Mouse (Mus musculus): ENCODE data around the gene Rln3. TPM values are rescaled to one million over a fixed set of nuclear protein-coding genes. Genes with fewer than 3 reads are reported as not detected.

The Rln3 gene
- total RNA-seq, 2 experiments from 2014 or later: not detected

DNA sequence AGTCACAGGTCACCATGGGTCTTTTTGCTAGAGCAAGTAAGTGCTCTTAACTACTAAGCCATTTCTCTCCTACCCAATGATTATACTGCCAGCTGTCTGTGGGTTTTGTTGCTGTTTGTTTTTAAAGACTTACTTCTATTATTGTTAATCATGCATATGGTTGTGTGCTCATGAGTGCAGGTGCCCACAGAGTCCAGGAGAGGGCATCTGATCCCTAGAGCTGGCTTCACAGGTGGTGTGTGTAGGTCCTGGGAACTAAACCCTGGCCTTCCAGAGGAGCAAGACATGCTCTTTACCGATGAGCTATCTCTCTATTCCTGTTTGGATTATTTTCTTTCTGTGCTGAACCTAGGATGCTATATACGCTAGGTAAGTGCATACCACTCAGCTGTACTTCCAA is 14.4 kb upstream of the Rln3 start:
- Histone ChIP-seq H3K27ac (no peak overlapping the region), H3K4me3 (no peak overlapping the region)
- no peak for DNase-seq (ENCODE audit: low spot score in 2 of 2)
- TF ChIP-seq CTCF (conservative IDR thresholded peaks at IDR 0.05): 0 out of 2 replicates have a peak, but pooled peaks have one; percentile 16

DNA sequence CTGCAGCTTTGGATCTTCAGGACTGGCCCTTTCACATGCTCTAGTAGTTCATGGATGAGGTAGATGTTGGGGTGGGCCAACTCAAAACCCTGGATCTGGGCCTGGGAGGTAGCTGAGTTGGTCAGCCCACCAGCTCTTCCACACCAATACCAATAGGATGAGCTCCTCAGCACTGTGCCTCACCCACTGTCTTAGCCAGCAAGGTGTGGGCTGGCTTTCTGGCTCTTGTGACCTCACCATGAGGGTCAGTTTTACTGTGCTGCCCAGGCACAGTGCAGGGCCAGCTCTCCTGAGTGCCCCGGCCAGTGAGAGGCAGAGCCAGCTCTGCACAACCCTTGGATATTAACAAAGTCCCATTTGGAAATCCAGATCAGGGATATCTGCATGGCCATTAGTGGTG is 13.0 kb upstream of the Rln3 start:
- Histone ChIP-seq H3K4me3 (no peak overlapping the region), H3K27ac (no peak overlapping the region)
- DNase-seq (ENCODE audit: low spot score in 2 of 2): no peak
- no peak for TF ChIP-seq CTCF (conservative IDR thresholded peaks at IDR 0.05)

DNA sequence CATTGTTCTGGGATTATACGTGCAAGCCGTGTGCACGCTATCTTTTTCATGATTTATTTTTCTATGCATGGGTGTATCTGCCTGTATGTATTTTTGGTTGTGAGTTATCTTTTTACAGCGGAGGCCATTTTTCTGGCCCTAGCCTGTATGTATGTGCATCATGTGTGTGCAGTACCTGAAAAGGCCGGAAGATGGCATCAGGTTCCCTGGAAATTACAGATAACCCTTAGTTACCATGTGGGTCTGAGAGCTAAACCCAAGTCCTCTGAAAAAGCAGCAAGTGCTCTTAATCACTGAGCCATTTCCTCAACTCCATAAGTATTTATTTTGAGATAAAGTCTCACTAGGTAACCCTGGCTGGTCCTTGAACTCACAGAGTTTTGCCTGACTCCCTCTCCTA is 8.4 kb upstream of the Rln3 start:
- TF ChIP-seq CTCF (conservative IDR thresholded peaks at IDR 0.05): no peak

DNA sequence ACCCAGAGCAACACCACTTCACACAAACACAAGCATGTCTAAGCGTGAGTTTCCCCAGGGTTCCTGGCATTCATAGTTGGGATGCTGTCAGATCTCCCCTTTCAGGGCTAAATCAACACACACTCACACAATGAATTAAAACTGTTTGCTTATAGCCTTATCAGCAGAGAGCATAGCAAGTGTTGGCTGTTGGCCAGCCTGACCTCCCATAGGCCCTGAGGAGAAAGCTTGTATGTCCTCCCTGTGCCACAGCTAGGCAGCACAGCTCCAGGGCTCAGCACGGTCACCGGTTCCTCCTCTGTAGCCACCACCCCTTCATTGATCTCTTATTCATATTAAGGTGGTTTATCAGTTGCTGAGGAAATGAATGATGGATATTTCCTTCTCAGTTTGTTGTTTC is 7.9 kb upstream of the Rln3 start:
- Histone ChIP-seq H3K27ac (no peak overlapping the region), H3K4me3 (no peak overlapping the region)
- no peak for TF ChIP-seq CTCF (conservative IDR thresholded peaks at IDR 0.05)
- DNase-seq (ENCODE audit: low spot score in 2 of 2): no peak

More for the DNA sequence above, 8.4 kb upstream of the Rln3 start:
- H3K27ac ChIP-seq: no peak overlapping the region
- H3K4me3 ChIP-seq: no peak overlapping the region
- DNase-seq (ENCODE audit: low spot score in 2 of 2): no peak

DNA sequence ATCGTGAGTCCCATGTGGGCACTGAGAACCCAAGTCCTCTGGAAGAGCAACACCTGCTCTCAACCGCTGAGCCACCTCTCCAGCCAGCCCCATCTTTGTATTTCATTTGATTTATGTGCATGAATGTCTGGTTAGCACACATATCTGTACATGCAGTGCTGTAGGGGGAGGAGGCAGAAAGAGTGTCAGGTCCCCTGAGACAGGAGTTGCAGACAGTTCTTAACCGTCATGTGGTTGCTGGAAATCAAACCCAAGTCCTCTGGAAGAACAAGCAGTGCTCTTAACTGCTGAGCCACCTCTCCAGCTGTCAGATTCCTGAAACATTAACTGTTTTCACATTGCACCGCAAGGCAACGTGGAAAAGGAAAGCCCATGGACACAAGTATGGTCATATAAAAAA is 3.4 kb upstream of the Rln3 start:
- Histone ChIP-seq H3K27ac (no peak overlapping the region), H3K4me3 (no peak overlapping the region)
- no peak for TF ChIP-seq CTCF (conservative IDR thresholded peaks at IDR 0.05)
- no peak for DNase-seq (ENCODE audit: low spot score in 2 of 2)

DNA sequence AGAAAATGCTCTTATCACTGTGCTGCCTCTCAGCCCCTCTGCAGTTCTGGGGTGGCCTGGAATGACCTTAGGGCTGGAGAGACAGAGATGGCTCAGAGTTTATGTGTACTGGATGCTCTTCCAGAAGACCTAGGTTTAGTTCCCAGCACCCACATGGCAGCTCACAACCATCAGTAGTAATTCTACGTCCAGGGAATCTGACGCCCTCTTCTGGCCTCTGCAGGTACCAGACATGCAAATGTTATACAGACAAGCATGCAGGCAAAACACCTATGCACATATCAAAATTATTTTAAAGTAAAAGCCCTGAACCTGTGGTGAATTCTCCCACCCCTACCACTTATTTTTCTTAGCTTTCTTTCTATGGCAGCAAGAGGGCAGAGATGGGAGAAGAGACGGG is 1.7 kb upstream of the Rln3 start:
- TF ChIP-seq CTCF (conservative IDR thresholded peaks at IDR 0.05): 0 out of 2 replicates have a peak, but pooled peaks have one; percentile 12
- DNase-seq (ENCODE audit: low spot score in 2 of 2): no peak
- no peak overlapping the region for H3K4me3 ChIP-seq
- no peak overlapping the region for H3K27ac ChIP-seq

DNA sequence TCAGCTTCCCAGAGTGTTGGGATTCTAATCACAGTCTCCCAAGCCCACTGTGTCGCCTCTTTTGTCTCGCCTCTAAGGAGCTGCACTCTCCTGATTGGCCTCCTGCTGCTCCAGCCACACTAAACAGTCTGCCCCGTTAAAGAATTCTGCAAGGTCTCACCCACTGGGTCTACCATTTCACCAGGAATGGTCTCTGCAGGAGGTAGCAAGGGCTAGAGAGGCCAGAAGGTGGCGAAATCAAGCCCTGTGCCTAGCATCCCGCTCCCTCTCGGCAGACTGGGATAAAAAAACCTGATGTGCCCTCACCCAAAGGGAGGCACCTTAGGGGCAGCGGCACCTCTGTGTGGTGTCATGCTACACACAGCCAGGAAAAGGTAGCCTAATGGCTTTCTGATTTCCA is 697 bp downstream of the Rln3 start:
- no peak; the same call in 1 of the 2 replicates for TF ChIP-seq CTCF (conservative IDR thresholded peaks at IDR 0.05)
- no peak for DNase-seq (ENCODE audit: low spot score in 2 of 2)
- Histone ChIP-seq H3K4me3 (no peak overlapping the region), H3K27ac (no peak overlapping the region)

DNA sequence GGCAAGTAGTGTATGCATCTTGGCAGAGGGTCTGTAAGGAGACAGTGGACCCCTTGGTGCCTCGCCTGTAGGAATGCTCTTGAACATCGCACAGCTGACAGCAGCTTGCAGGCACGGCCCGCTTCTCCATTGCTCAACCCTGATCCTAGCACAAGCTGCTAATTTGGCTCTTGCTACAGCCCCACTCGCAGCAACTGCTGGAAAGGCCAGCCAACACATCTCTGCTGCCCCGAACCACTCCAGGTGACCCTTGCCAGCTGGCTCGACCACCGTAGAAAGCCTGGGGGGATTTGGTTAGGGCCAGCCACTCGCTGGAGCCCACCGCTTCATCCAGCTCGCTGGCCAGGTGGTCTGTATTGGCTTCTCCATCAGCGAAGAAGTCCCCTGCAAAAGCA is 1.9 kb downstream of the Rln3 start:
- no peak for DNase-seq (ENCODE audit: low spot score in 2 of 2)
- Histone ChIP-seq H3K4me3 (peak overlapping the region; percentile 58; the same call in 1 of the 2 replicates), H3K27ac (peak overlapping the region; percentile 72; the same call in 1 of the 2 replicates)
- no peak for TF ChIP-seq CTCF (conservative IDR thresholded peaks at IDR 0.05)

DNA sequence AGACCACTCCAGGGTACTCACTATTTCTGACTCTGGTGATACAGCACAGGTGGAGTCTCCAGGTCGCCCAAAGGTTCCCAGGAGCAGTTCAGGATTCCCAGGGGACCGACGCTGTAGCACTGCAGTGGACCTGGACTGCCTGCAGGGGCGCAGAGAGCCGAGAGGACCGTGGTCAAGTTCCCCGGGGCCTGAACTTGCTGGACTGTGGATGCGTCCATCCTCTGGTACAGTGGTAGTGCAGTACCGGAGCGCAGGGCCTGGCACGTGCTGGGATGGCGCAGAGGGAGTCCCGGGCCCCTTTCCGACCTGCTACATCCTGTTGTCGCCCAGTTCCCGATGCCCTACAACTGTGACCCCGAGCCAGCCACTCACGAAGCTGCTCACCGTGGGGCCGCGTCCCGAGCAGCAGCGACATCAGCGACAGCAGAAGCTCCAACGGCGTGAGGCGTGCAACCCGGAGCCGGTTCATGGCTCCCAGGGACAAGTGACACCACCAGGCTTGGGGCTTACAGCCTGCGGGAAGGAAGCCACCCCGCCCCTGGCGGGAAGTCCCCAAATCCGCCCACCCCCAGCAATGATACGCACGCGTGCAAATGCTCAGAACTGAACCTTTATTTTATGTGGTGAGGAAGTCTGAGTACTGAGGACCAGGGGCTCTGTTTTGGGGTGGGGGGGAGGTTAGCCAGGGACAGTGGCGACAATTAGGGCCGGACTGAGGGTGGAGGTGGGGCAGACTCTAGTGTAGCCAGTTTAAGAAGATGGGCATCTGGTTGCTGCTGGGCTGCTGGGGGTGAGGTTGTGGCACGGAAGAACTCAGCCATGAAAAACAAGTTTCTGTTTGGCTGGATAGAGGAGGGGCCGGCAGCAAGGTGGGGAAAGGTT is 2.5 kb downstream of the Rln3 start, which contains the start of gene Il27ra:
Gene Il27ra, minus strand, starts transcription at position 524 of the 882 bp plus-strand sequence.
- peak; percentile 84 for TF ChIP-seq CTCF (conservative IDR thresholded peaks at IDR 0.05)
- peak in 1 of 2 experiments; percentile 38 for DNase-seq (ENCODE audit: low spot score in 2 of 2)
- peak within 1 kb of the TSS; percentile 58 for H3K4me3 ChIP-seq
- peak within 1 kb of the TSS; percentile 72 for H3K27ac ChIP-seq

DNA sequence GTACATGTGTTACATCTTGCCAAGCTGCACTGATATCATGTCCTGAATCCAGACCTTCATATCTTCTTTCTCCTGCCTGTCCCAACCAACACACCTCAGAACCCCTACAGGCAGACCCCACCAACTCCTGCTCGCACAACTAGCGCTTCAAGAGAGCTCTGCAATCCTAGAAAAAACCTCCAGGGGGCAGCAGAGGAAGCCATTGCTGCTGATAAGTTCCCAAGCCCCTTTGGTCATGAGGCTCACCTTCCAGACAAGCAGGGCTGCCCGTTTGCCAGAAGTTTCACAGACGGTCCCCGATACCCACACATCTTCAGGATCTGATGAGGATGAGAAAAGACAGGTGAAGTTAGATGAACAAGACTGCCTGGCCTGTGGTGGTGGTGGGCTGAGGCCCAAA is 5.8 kb downstream of the Rln3 start:
- DNase-seq (ENCODE audit: low spot score in 2 of 2): peak; percentile 46 to 84
- Histone ChIP-seq H3K4me3 (no peak overlapping the region), H3K27ac (no peak overlapping the region)
- peak; percentile 93 for TF ChIP-seq CTCF (conservative IDR thresholded peaks at IDR 0.05)

DNA sequence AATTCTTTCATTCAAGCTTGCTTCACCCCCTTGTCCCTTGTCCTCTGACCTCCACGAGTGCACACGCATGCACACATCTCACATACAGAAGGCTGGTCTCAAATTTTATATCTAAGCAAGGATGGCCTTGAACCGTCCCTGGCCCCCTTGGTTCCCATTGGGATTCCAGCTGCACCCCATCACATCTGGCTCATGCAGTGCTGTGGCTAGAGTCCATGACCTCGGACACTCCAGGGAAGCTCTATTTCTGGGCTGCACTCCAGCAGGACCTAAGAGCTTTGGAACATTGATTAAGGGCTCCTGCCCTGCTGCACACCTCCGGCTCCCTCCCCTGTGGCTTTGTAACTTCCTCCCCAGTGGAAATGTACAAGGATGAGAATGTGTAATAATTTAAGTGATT is 6.8 kb downstream of the Rln3 start:
- Histone ChIP-seq H3K27ac (no peak overlapping the region), H3K4me3 (no peak overlapping the region)
- no peak for DNase-seq (ENCODE audit: low spot score in 2 of 2)
- no peak for TF ChIP-seq CTCF (conservative IDR thresholded peaks at IDR 0.05)

DNA sequence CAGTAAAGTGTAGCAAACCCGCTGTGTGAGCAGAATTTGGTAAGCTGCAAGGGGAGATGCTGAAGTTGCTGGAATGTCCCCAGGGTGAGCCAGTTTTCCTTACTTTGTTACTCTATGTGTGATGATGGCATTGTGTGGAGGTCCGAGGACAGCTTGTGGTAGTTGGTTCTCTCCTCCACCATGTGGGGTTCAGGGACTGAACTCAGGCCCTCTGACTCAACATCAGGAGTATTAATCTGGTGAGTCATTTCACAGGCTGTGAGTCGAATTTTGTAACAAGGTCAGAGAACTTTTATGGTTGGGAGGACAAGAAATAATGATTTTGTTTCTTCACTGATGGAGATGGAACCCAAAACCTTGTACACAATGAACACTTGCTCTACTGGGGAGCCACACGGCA is 12.0 kb downstream of the Rln3 start:
- no peak overlapping the region for H3K4me3 ChIP-seq
- TF ChIP-seq CTCF (conservative IDR thresholded peaks at IDR 0.05): no peak
- no peak for DNase-seq (ENCODE audit: low spot score in 2 of 2)
- no peak overlapping the region for H3K27ac ChIP-seq

DNA sequence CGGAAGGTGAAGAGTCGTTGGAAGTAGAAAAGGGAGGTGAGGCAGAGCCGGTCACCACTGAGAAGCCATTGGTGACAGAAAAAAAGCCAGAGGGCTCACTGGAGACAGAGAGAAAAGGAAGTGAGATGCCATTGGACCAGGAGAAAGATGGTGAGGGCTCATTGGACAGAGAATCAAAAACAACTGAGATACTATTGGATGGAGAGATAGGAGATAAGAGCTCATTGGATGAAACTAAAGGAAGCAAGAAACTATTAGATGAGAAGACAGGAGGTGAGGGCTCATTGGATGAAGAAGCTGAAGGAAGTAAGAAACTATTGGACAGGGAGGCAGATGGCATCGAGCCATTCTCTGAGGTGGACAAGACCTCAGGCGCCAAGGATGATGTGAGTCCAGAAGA is 15.5 kb downstream of the Rln3 start:
- Histone ChIP-seq H3K27ac (no peak overlapping the region), H3K4me3 (no peak overlapping the region)
- no peak for TF ChIP-seq CTCF (conservative IDR thresholded peaks at IDR 0.05)
- no peak for DNase-seq (ENCODE audit: low spot score in 2 of 2)

DNA sequence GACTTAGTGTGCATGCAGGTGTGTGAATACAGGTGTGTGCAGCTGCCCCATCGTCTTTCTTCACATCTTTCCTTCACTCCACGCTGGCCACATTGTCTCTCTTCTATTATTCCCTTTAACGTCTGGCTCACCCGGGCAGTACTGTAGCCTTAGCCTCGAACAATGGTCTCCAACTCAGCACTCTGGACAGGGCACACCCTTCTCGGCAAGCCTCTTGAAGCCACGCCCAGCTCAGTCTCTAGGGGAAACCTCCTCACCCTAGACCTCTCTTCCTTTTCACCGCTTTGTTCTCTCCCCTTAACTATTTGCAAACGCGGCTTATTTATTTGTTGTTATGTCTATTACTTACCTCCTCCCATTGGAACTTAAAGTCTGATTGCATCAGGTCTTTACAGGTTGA is 17.4 kb downstream of the Rln3 start:
- TF ChIP-seq CTCF (conservative IDR thresholded peaks at IDR 0.05): no peak
- H3K27ac ChIP-seq: no peak overlapping the region
- no peak for DNase-seq (ENCODE audit: low spot score in 2 of 2)
- H3K4me3 ChIP-seq: no peak overlapping the region
